Mouse (Mus musculus): ENCODE measurements around the gene Gm36176.
"Not testable (repeated sequence)": the region's sequence is repeated elsewhere in the genome, so short reads cannot be mapped to it uniquely, and the experiment has no call there.

Gene Gm36176

GRCm38 (mm10) chr10:77846503-77846902 lies at the start of gene Gm36176:
Gene Gm36176, plus strand, starts transcription at chr10:77846803.
- in situ Hi-C loops (cut with MseI, MboI): no loop called here

DNA sequence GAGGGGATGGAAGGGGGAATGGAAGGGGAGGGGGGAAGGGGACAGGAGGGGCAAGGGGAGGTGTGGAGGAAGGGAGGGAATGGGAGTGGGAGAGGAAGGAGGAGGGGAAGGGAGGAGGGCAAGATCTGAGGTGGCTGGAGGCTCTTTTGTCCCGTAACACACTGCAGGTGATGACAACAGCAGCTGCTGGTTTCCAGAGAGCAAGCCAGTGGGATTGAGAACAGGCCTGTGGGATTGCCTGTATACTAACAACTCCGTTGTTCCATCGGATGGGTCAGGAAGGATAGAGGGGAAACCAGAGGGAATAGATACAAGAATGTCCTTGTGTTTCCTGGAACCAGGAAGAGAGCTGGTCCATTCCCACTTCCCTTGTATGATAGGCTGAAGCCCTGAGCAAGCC lies 48.9 kb upstream of the Gm36176 start:
- in situ Hi-C loops (cut with MseI, MboI): no loop called here

GRCm38 (mm10) chr10:77798164-77798920 lies 48.3 kb upstream of the Gm36176 start:
- in situ Hi-C loops (cut with MseI, MboI): not testable (repeated sequence)

- in situ Hi-C loops (cut with MseI, MboI): no loop called here
These were observed 47.6 kb upstream of the Gm36176 start, which contains the start of gene Gm19668 for GRCm38 (mm10) chr10:77798921-77799508. Gene Gm19668, minus strand, starts transcription at chr10:77799133.

GRCm38 (mm10) chr10:77804095-77804494 lies 42.5 kb upstream of the Gm36176 start:
- in situ Hi-C loops (cut with MseI, MboI): no loop called here

DNA sequence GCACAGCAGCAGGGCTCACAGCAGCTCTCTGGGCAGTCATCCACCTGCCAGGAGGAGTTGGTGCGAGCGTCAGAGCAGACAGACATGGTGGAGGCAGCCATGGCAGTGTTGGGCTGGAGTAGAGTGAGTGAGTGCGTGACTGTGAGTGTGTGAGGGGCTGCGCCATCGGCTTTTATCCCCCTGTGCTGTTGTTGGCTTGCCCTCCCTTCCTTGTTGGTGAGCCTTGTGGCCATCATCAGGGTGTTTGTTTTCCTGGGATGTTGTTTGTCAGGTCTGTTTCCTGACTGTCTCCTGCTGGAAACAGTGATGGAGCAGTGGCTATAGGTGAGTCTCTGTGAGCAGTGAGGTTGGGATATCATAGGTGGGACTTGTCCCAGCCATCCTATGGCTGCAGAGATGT lies 34.9 kb upstream of the Gm36176 start, which contains the start of gene Gm9507:
Gene Gm9507 (minus strand): TSS at position 101 of the 400 bp plus-strand sequence.
- in situ Hi-C loops (cut with MseI, MboI): no loop called here

DNA sequence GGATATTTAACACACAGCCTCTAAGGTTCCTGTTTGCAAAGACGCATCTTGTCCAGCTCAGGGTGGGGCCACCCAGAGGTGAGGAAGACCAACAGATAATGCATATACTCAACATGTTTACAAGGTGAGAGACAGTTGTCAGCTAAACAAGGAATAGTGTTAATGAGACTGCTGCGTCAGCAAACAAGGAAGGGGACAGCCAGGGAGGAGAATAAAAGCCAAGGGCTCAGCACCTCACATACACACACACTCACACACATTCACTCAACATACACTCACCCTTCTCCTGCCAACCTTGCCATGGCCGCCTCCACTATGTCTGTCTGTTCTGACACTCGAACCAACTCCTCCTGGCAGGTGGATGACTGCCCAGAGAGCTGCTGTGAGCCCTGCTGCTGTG lies 32.2 kb upstream of the Gm36176 start, which contains the start of gene Gm2696:
Gene Gm2696 (plus strand): TSS at position 301 of the 400 bp plus-strand sequence.
- in situ Hi-C loops (cut with MseI, MboI): no loop called here

DNA sequence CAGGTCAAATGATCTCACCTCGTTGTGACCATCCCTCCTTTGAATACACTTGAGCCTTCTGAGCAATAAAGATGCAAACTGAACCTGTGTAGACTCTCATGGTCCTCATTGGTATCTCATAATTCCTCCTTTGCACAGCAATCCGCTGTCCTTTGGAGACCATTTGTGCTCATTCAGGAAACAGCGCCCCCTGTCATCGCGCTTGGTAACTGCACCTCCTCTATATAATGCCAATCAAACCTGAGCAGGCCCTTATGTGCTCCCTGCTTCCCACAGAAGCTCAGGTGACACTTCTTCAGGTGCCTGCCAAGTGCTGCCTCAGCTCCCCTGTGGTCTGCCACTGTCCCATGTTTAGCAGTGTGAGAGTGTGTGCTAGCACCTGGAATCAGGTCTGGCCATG lies 31.1 kb upstream of the Gm36176 start:
- in situ Hi-C loops (cut with MseI, MboI): no loop called here

- in situ Hi-C loops (cut with MseI, MboI): no loop called here
These were observed 28.1 kb upstream of the Gm36176 start for GRCm38 (mm10) chr10:77818523-77818922.

GRCm38 (mm10) chr10:77819203-77819602 lies 27.4 kb upstream of the Gm36176 start:
- in situ Hi-C loops (cut with MseI, MboI): no loop called here

DNA sequence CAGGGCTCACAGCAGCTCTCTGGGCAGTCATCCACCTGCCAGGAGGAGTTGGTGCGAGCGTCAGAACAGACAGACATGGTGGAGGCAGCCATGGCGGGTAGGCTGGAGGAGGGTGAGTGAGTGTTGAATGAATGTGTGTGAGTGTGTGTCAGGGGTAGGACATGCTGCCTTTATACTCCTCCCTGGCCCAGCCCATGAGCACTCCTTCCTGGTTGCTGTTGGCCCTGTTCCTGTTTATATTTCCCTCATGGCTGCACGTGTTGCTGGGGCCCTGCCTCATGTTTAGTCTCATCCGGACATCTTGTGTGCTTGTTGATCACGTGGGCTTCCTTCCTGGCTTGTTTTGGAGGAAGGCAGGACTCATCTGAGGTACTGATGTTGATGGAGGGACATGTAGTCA lies 19.7 kb upstream of the Gm36176 start, which contains the start of gene Krtap10-4:
Gene Krtap10-4 (minus strand): TSS at position 145 of the 400 bp plus-strand sequence.
- in situ Hi-C loops (cut with MseI, MboI): no loop called here

DNA sequence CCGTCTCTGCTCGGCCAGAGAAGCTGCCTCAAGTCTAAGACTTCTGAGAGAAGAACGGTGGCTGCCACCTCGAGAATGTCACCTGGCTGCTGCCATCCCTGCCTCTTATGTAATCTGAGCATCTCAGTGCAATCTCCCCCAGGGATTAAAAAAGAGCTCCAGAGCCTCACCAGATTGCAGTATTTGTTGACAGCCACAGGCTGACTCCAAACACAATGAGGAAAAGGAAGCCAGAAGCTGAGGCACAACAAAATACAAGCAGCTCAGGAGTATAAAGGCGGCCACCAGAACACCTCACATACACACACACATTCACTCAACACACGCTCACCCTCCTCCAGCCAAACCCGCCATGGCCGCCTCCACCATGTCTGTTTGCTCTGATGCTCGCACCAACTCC lies 11.0 kb upstream of the Gm36176 start, which contains the start of gene Krtap10-10:
Gene Krtap10-10 (plus strand): TSS at position 301 of the 400 bp plus-strand sequence.
- in situ Hi-C loops (cut with MseI, MboI): no loop called here

GRCm38 (mm10) chr10:77839006-77839405 lies 7.6 kb upstream of the Gm36176 start:
- in situ Hi-C loops (cut with MseI, MboI): no loop called here

DNA sequence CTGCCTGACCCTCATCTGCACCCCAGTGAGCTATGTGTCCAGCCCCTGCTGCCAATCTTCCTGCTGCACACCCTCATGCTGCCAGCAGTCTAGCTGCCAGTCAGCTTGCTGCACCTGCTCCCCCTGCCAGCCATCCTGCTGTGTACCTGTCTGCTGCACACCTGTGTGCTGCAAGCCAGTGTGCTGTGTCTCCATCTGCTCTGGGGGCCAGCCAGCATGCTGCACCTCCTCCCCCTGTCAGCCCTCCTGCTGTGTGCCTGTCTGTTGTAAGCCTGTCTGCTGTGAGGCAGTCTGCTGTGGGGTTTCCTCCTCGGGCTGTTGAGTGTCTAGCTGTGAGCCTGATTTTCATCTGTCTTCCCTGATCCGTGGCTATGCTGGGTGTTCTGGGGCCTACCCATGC lies 358 bp downstream of the Gm36176 start:
- in situ Hi-C loops (cut with MseI, MboI): no loop called here

DNA sequence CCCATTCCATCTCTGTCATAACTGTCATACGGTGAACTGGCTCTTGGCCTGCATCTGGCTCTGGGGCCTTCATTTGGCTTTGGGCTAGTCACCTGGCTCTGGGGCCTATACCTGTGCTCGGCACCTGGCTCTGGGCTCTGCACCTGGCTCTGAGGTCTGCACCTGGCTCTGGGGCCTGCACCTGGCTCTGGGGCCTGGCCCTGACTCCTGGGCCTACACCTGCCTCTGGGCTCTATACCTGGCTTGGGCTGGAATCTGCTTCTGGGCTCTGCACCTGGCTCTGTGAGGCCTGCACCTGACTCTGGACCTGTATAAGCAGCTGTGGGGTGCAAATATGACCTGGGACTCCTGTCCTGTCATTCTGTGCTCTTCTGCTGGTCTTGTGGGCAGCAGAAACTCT lies 935 bp downstream of the Gm36176 start:
- in situ Hi-C loops (cut with MseI, MboI): no loop called here

DNA sequence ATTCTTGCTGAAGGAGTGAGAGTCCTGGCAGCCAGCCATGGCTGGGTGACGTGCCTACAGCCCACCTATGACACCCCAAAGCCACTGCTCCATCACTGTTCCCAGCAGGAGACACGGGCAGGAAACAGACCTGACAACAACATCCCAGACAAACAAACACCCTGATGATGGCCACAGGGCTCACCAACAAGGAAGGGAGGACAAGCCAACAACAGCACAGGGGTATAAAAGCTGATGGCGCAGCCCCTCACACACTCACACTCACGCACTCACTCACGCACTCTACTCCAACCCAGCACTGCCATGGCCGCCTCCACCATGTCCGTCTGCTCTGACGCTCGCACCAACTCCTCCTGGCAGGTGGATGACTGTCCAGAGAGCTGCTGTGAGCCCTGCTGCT lies 6.0 kb downstream of the Gm36176 start, which contains the start of gene Gm10318:
Gene Gm10318 (plus strand): TSS at position 301 of the 400 bp plus-strand sequence.
- in situ Hi-C loops (cut with MseI, MboI): no loop called here

DNA sequence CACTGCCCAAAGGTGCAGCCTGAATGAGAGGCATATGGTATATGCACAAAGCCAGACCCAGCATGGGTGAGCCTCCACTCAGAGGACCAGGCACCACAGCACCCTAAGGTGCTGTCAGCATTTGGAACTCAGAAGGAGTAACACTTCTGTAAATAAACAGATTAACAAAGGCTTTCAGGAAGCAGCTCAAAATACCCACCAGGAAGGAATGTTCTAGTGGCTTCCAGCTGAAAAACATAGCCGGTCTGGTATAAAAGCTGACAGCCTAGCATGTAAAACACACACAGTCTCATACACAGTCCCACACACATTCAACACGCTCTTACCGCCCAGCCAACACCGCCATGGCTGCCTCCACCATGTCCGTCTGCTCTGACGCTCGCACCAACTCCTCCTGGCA lies 15.1 kb downstream of the Gm36176 start, which contains the start of gene Gm3285:
Gene Gm3285 (plus strand): TSS at position 301 of the 400 bp plus-strand sequence.
- in situ Hi-C loops (cut with MseI, MboI): no loop called here

DNA sequence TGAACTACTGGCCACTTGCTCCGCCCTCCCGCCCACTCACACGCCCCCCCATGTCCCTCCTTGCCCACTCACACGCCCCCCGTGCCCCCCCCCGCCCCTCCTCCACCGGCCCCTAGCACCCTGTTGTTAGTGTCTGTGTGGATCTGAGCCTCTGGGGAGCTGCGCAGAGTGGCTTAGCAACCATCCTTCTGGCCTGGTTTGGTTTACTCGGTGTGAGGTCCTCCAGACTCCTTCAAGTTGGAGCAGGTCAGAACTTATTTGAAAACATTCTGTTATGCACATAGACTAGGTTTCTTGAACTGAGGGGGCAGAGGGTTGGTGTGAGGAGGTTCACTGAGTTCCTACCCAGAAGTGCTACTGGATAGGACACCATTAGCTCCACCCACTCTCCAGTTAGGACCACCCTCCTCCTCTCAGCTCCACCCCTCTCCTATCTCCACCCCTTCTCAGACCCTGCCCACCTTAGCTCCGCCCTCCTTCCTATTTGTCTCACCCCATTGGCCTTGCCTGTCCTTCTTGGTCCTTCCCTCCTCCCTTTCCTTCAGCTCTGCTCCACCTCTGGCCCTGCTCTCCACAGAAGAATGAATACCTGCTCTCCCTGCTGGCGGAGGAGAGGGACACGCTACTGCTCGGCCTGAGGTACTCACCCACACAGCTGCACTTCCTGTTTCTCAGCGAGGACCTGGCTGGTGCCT lies 17.6 kb downstream of the Gm36176 start:
- in situ Hi-C loops (cut with MseI, MboI): no loop called here

GRCm38 (mm10) chr10:77864762-77865143 lies 18.1 kb downstream of the Gm36176 start:
- in situ Hi-C loops (cut with MseI, MboI): no loop called here

GRCm38 (mm10) chr10:77867546-77867945 lies 20.9 kb downstream of the Gm36176 start:
- in situ Hi-C loops (cut with MseI, MboI): no loop called here

- in situ Hi-C loops (cut with MseI, MboI): no loop called here
These were observed 23.0 kb downstream of the Gm36176 start for GRCm38 (mm10) chr10:77869651-77870050.

DNA sequence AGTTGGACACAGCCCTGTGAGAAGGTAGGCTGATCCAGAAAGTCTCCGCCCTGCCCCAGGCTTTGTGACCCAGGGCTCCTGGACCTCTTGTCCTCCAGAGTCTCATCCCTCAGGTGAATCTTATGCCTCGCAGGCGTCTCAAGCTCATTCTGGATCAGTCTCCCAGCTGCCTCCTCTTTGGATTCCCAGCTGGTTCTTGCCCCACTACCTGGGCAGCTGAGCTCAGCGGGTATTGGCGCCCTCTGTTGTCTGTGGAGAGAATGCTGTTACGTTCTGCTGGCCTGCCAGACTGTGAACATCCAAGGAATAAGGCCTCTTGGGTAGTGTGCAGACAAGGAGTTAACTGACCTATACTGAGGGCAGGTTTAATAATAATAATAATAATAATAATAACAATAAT lies 32.4 kb downstream of the Gm36176 start:
- in situ Hi-C loops (cut with MseI, MboI): no loop called here
